Mouse (Mus musculus): ENCODE data around the gene Oscp1. TPM values are rescaled to one million over a fixed set of nuclear protein-coding genes. Genes with fewer than 3 reads are reported as not detected.

The Oscp1 gene
- polyA plus RNA-seq, 1 experiment: 12.8 TPM

- H3K4me3 ChIP-seq: no peak overlapping the region
- TF ChIP-seq POLR2A (IDR thresholded peaks at IDR 0.05; ENCODE audit: insufficient read length, low read depth) (no peak), E2F4 (IDR thresholded peaks at IDR 0.05; ENCODE audit: insufficient read depth) (no peak), SRF (IDR thresholded peaks at IDR 0.05; ENCODE audit: control insufficient read depth, insufficient read length, low read depth) (no peak), POLR2AphosphoS2 (IDR thresholded peaks at IDR 0.05; ENCODE audit: insufficient read length, low read depth) (no peak), CEBPB (IDR thresholded peaks at IDR 0.05; ENCODE audit: insufficient read depth, poor library complexity, severe bottlenecking) (no peak), USF1 (IDR thresholded peaks at IDR 0.05; ENCODE audit: low read depth) (no peak), TCF3 (IDR thresholded peaks at IDR 0.05; ENCODE audit: insufficient read length, low read depth) (no peak), MYOG (IDR thresholded peaks at IDR 0.05; ENCODE audit: control insufficient read depth in 1 of 3, insufficient read depth in 1 of 3, insufficient read length in 2 of 3, low read depth in 2 of 3) (no peak), TCF12 (IDR thresholded peaks at IDR 0.05; ENCODE audit: insufficient read depth, poor library complexity, severe bottlenecking) (no peak), MYOD1 (IDR thresholded peaks at IDR 0.05; ENCODE audit: control insufficient read depth in 1 of 3, insufficient read length in 2 of 3, low read depth in 2 of 3) (no peak), MAX (IDR thresholded peaks at IDR 0.05; ENCODE audit: low read depth) (no peak), REST (IDR thresholded peaks at IDR 0.05; ENCODE audit: insufficient read depth, insufficient read length) (no peak)
- no peaks in the 10 kb centered on the region for H3K79me2 ChIP-seq (ENCODE audit: control insufficient read depth, insufficient read depth)
Measured at GRCm38 (mm10) chr4:126062856-126063255, 4.5 kb downstream of the Oscp1 start.

DNA sequence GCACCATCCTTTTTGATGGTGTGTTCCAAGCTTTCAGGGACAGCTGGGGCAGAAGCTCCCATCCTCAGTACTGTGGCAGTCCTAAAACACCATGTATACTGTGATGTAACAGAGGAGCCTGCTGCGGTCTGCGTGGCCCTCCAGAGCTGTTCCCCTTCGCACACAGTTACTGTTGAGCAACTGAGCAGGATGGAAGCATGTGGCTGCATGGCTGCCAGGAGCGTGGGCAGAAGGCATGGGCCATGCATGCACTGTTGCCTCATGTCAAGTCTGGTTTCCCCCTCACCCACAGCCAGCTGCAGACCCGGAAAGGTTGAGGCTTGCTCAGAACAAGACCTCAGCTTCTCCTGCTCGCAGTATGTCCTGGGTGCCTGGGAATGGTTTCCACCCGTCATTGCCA is 6.9 kb downstream of the Oscp1 start:
- Histone ChIP-seq H3K27me3 (ENCODE audit: control insufficient read depth, insufficient read depth, insufficient read length) (no peaks in the 10 kb centered on the region), H3K36me3 (ENCODE audit: control insufficient read depth, insufficient read depth) (no peaks in the 10 kb centered on the region), H3K4me3 (no peak overlapping the region), H3ac (ENCODE audit: control insufficient read depth, insufficient read length) (no peak overlapping the region), H3K79me2 (ENCODE audit: control insufficient read depth, insufficient read depth) (no peaks in the 10 kb centered on the region), H3K4me2 (ENCODE audit: low read depth) (no peak overlapping the region)
- TF ChIP-seq MAX (IDR thresholded peaks at IDR 0.05; ENCODE audit: low read depth) (no peak), SRF (IDR thresholded peaks at IDR 0.05; ENCODE audit: control insufficient read depth, insufficient read length, low read depth) (no peak), USF1 (IDR thresholded peaks at IDR 0.05; ENCODE audit: low read depth) (no peak), E2F4 (IDR thresholded peaks at IDR 0.05; ENCODE audit: insufficient read depth) (no peak), REST (IDR thresholded peaks at IDR 0.05; ENCODE audit: insufficient read depth, insufficient read length) (no peak), MYOG (IDR thresholded peaks at IDR 0.05; ENCODE audit: control insufficient read depth in 1 of 3, insufficient read depth in 1 of 3, insufficient read length in 2 of 3, low read depth in 2 of 3) (no peak), POLR2AphosphoS2 (IDR thresholded peaks at IDR 0.05; ENCODE audit: insufficient read length, low read depth) (no peak), TCF3 (IDR thresholded peaks at IDR 0.05; ENCODE audit: insufficient read length, low read depth) (no peak), POLR2A (IDR thresholded peaks at IDR 0.05; ENCODE audit: insufficient read length, low read depth) (no peak), TCF12 (IDR thresholded peaks at IDR 0.05; ENCODE audit: insufficient read depth, poor library complexity, severe bottlenecking) (no peak), MYOD1 (IDR thresholded peaks at IDR 0.05; ENCODE audit: control insufficient read depth in 1 of 3, insufficient read length in 2 of 3, low read depth in 2 of 3) (no peak), CEBPB (IDR thresholded peaks at IDR 0.05; ENCODE audit: insufficient read depth, poor library complexity, severe bottlenecking) (no peak)

More at GRCm38 (mm10) chr4:126062856-126063255, 4.5 kb downstream of the Oscp1 start:
- H3K36me3 ChIP-seq (ENCODE audit: control insufficient read depth, insufficient read depth): no peaks in the 10 kb centered on the region
- no peaks in the 10 kb centered on the region for H3K27me3 ChIP-seq (ENCODE audit: control insufficient read depth, insufficient read depth, insufficient read length)
- H3ac ChIP-seq (ENCODE audit: control insufficient read depth, insufficient read length): no peak overlapping the region
- no peak overlapping the region for H3K4me2 ChIP-seq (ENCODE audit: low read depth)

- Histone ChIP-seq H3K36me3 (ENCODE audit: control insufficient read depth, insufficient read depth) (no peaks in the 10 kb centered on the region), H3K27me3 (ENCODE audit: control insufficient read depth, insufficient read depth, insufficient read length) (no peaks in the 10 kb centered on the region), H3K79me2 (ENCODE audit: control insufficient read depth, insufficient read depth) (no peaks in the 10 kb centered on the region), H3ac (ENCODE audit: control insufficient read depth, insufficient read length) (no peak overlapping the region), H3K4me2 (ENCODE audit: low read depth) (peak overlapping the region; percentile 15), H3K4me3 (no peak overlapping the region)
- peak in 1 of 3 experiments; percentile 11 for TF ChIP-seq MYOD1 (IDR thresholded peaks at IDR 0.05; ENCODE audit: control insufficient read depth in 1 of 3, insufficient read length in 2 of 3, low read depth in 2 of 3)
- no peak for TF ChIP-seq E2F4 (IDR thresholded peaks at IDR 0.05; ENCODE audit: insufficient read depth)
- TF ChIP-seq REST (IDR thresholded peaks at IDR 0.05; ENCODE audit: insufficient read depth, insufficient read length): no peak
- peak in 1 of 3 experiments; percentile 14 for TF ChIP-seq MYOG (IDR thresholded peaks at IDR 0.05; ENCODE audit: control insufficient read depth in 1 of 3, insufficient read depth in 1 of 3, insufficient read length in 2 of 3, low read depth in 2 of 3)
- TF ChIP-seq TCF12 (IDR thresholded peaks at IDR 0.05; ENCODE audit: insufficient read depth, poor library complexity, severe bottlenecking): no peak
- TF ChIP-seq POLR2A (IDR thresholded peaks at IDR 0.05; ENCODE audit: insufficient read length, low read depth): no peak
Measured at GRCm38 (mm10) chr4:126067401-126068077, 9.2 kb downstream of the Oscp1 start.

DNA sequence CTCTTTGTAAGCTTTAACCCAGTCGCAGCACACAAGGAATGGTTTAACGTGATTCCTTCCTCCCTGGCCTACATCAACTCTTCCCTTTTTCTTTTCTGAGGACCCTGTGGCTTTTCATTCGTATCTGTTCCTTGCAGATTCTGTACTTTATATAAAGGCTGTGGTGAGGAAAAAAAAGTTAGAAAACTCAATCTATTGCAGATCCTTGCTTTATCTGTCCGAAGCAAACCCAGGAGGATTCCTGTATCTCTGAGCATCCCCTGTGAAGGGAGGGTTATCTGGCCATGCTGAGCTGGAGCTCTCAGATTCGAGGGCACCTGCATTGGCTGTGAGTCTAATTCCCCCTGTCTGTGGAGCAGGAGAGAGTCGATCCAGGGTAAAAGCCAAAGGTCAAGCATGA is 10.5 kb downstream of the Oscp1 start:
- Histone ChIP-seq H3K27me3 (ENCODE audit: control insufficient read depth, insufficient read depth, insufficient read length) (no peaks in the 10 kb centered on the region), H3K4me2 (ENCODE audit: low read depth) (no peak overlapping the region), H3K79me2 (ENCODE audit: control insufficient read depth, insufficient read depth) (no peaks in the 10 kb centered on the region), H3K4me3 (no peak overlapping the region), H3K36me3 (ENCODE audit: control insufficient read depth, insufficient read depth) (no peaks in the 10 kb centered on the region), H3ac (ENCODE audit: control insufficient read depth, insufficient read length) (no peak overlapping the region)
- no peak for TF ChIP-seq CEBPB (IDR thresholded peaks at IDR 0.05; ENCODE audit: insufficient read depth, poor library complexity, severe bottlenecking)
- no peak for TF ChIP-seq E2F4 (IDR thresholded peaks at IDR 0.05; ENCODE audit: insufficient read depth)
- TF ChIP-seq MYOD1 (IDR thresholded peaks at IDR 0.05; ENCODE audit: control insufficient read depth in 1 of 3, insufficient read length in 2 of 3, low read depth in 2 of 3): no peak
- TF ChIP-seq USF1 (IDR thresholded peaks at IDR 0.05; ENCODE audit: low read depth): no peak
- no peak for TF ChIP-seq MYOG (IDR thresholded peaks at IDR 0.05; ENCODE audit: control insufficient read depth in 1 of 3, insufficient read depth in 1 of 3, insufficient read length in 2 of 3, low read depth in 2 of 3)
- TF ChIP-seq TCF12 (IDR thresholded peaks at IDR 0.05; ENCODE audit: insufficient read depth, poor library complexity, severe bottlenecking): no peak
- TF ChIP-seq MAX (IDR thresholded peaks at IDR 0.05; ENCODE audit: low read depth): no peak
- no peak for TF ChIP-seq POLR2AphosphoS2 (IDR thresholded peaks at IDR 0.05; ENCODE audit: insufficient read length, low read depth)
- TF ChIP-seq REST (IDR thresholded peaks at IDR 0.05; ENCODE audit: insufficient read depth, insufficient read length): no peak
- TF ChIP-seq SRF (IDR thresholded peaks at IDR 0.05; ENCODE audit: control insufficient read depth, insufficient read length, low read depth): no peak
- no peak for TF ChIP-seq POLR2A (IDR thresholded peaks at IDR 0.05; ENCODE audit: insufficient read length, low read depth)
- no peak for TF ChIP-seq TCF3 (IDR thresholded peaks at IDR 0.05; ENCODE audit: insufficient read length, low read depth)
